Mouse (Mus musculus): ENCODE results near the gene Vmn1r201.

Gene Vmn1r201

GRCm38 (mm10) chr13:22471623-22472022, at the start of gene Vmn1r201:
TSS of gene Vmn1r201 (plus strand) at chr13:22471923.
- no peak for DNase-seq

- DNase-seq = no peak
These were observed 16.6 kb upstream of the Vmn1r201 start for GRCm38 (mm10) chr13:22455145-22455544.

- DNase-seq = no peak
These were observed 30.7 kb downstream of the Vmn1r201 start for GRCm38 (mm10) chr13:22502431-22502830.

GRCm38 (mm10) chr13:22505281-22505680, 33.6 kb downstream of the Vmn1r201 start, which contains the start of gene Vmn1r202:
TSS of gene Vmn1r202 (minus strand) at chr13:22505381.
- no peak for DNase-seq

- no peak for DNase-seq
These were observed 46.1 kb downstream of the Vmn1r201 start, which contains the start of gene Vmn1r203 for GRCm38 (mm10) chr13:22517814-22518213. TSS of gene Vmn1r203 (plus strand) at chr13:22518114.

Data from right cerebral cortex, adult 18-20 months (tissue).